Mouse (Mus musculus): Measurements from ENCODE around the gene Rps6kb2. TPM values are rescaled to one million over a fixed set of nuclear protein-coding genes. Genes with fewer than 3 reads are reported as not detected.

Gene Rps6kb2
- polyA plus RNA-seq, 1 experiment, result 11.1 TPM

GRCm38 (mm10) chr19:4149283-4149682, 13.9 kb downstream of the Rps6kb2 start:
- peaks cover 17% of the 10 kb centered on the region for H3K4me1 ChIP-seq (ENCODE audit: control insufficient read depth, insufficient read depth, low read length)
- no peak overlapping the region for H3K27ac ChIP-seq (ENCODE audit: control insufficient read depth, insufficient read depth, low read depth, low read length)
- no peak for TF ChIP-seq POLR2A (IDR thresholded peaks at IDR 0.05; ENCODE audit: control insufficient read depth, low read depth, low read length)
- TF ChIP-seq CTCF (IDR thresholded peaks at IDR 0.05; ENCODE audit: control insufficient read depth, insufficient read depth, insufficient replicate concordance, low read depth, low read length), result no peak
- peak overlapping the region; percentile 85; the same call in 1 of the 2 replicates for H3K4me3 ChIP-seq (ENCODE audit: control insufficient read depth, low read depth, low read length)
- H3K27me3 ChIP-seq (ENCODE audit: control insufficient read depth, insufficient read depth, low read length), result no peaks in the 10 kb centered on the region
- H3K36me3 ChIP-seq (ENCODE audit: control insufficient read depth, insufficient read depth, low read length), result no peaks in the 10 kb centered on the region

GRCm38 (mm10) chr19:4148819-4149218, 14.3 kb downstream of the Rps6kb2 start:
- Histone ChIP-seq H3K27ac (ENCODE audit: control insufficient read depth, insufficient read depth, low read depth, low read length) (no peak overlapping the region), H3K4me3 (ENCODE audit: control insufficient read depth, low read depth, low read length) (peak overlapping the region; percentile 85), H3K4me1 (ENCODE audit: control insufficient read depth, insufficient read depth, low read length) (peaks cover 17% of the 10 kb centered on the region), H3K36me3 (ENCODE audit: control insufficient read depth, insufficient read depth, low read length) (no peaks in the 10 kb centered on the region), H3K27me3 (ENCODE audit: control insufficient read depth, insufficient read depth, low read length) (no peaks in the 10 kb centered on the region)
- TF ChIP-seq CTCF (IDR thresholded peaks at IDR 0.05; ENCODE audit: control insufficient read depth, insufficient read depth, insufficient replicate concordance, low read depth, low read length), result no peak
- TF ChIP-seq POLR2A (IDR thresholded peaks at IDR 0.05; ENCODE audit: control insufficient read depth, low read depth, low read length), result no peak

- Histone ChIP-seq H3K27ac (ENCODE audit: control insufficient read depth, insufficient read depth, low read depth, low read length) (0 out of 2 replicates have a peak within 1 kb of the TSS, but pooled peaks have one; percentile 9), H3K36me3 (ENCODE audit: control insufficient read depth, insufficient read depth, low read length) (no peaks in the 10 kb centered on the region), H3K27me3 (ENCODE audit: control insufficient read depth, insufficient read depth, low read length) (no peaks in the 10 kb centered on the region), H3K4me3 (ENCODE audit: control insufficient read depth, low read depth, low read length) (peak within 1 kb of the TSS; percentile 85), H3K4me1 (ENCODE audit: control insufficient read depth, insufficient read depth, low read length) (peaks cover 17% of the 10 kb centered on the region)
- no peak for TF ChIP-seq CTCF (IDR thresholded peaks at IDR 0.05; ENCODE audit: control insufficient read depth, insufficient read depth, insufficient replicate concordance, low read depth, low read length)
- peak; percentile 68 for TF ChIP-seq POLR2A (IDR thresholded peaks at IDR 0.05; ENCODE audit: control insufficient read depth, low read depth, low read length)
Observed at GRCm38 (mm10) chr19:4148491-4148806, 14.7 kb downstream of the Rps6kb2 start, which contains the start of gene Coro1b. Gene Coro1b (plus strand): TSS chr19:4148619.

GRCm38 (mm10) chr19:4147782-4148490, 15.2 kb downstream of the Rps6kb2 start:
- peak overlapping the region; percentile 85 for H3K4me3 ChIP-seq (ENCODE audit: control insufficient read depth, low read depth, low read length)
- H3K36me3 ChIP-seq (ENCODE audit: control insufficient read depth, insufficient read depth, low read length), result no peaks in the 10 kb centered on the region
- TF ChIP-seq POLR2A (IDR thresholded peaks at IDR 0.05; ENCODE audit: control insufficient read depth, low read depth, low read length), result no peak
- no peak for TF ChIP-seq CTCF (IDR thresholded peaks at IDR 0.05; ENCODE audit: control insufficient read depth, insufficient read depth, insufficient replicate concordance, low read depth, low read length)
- H3K27ac ChIP-seq (ENCODE audit: control insufficient read depth, insufficient read depth, low read depth, low read length), result 0 out of 2 replicates have a peak overlapping the region, but pooled peaks have one; percentile 9
- H3K4me1 ChIP-seq (ENCODE audit: control insufficient read depth, insufficient read depth, low read length), result peaks cover 17% of the 10 kb centered on the region
- H3K27me3 ChIP-seq (ENCODE audit: control insufficient read depth, insufficient read depth, low read length), result no peaks in the 10 kb centered on the region

- Histone ChIP-seq H3K4me1 (ENCODE audit: control insufficient read depth, insufficient read depth, low read length) (peaks cover 17% of the 10 kb centered on the region), H3K36me3 (ENCODE audit: control insufficient read depth, insufficient read depth, low read length) (no peaks in the 10 kb centered on the region), H3K27ac (ENCODE audit: control insufficient read depth, insufficient read depth, low read depth, low read length) (no peak overlapping the region), H3K27me3 (ENCODE audit: control insufficient read depth, insufficient read depth, low read length) (no peaks in the 10 kb centered on the region), H3K4me3 (ENCODE audit: control insufficient read depth, low read depth, low read length) (no peak overlapping the region)
- no peak for TF ChIP-seq CTCF (IDR thresholded peaks at IDR 0.05; ENCODE audit: control insufficient read depth, insufficient read depth, insufficient replicate concordance, low read depth, low read length)
- TF ChIP-seq POLR2A (IDR thresholded peaks at IDR 0.05; ENCODE audit: control insufficient read depth, low read depth, low read length), result no peak
Observed at GRCm38 (mm10) chr19:4147022-4147405, 16.1 kb downstream of the Rps6kb2 start.

GRCm38 (mm10) chr19:4146366-4147021, 16.7 kb downstream of the Rps6kb2 start:
- TF ChIP-seq CTCF (IDR thresholded peaks at IDR 0.05; ENCODE audit: control insufficient read depth, insufficient read depth, insufficient replicate concordance, low read depth, low read length), result no peak
- H3K27ac ChIP-seq (ENCODE audit: control insufficient read depth, insufficient read depth, low read depth, low read length), result no peak overlapping the region
- H3K4me3 ChIP-seq (ENCODE audit: control insufficient read depth, low read depth, low read length), result no peak overlapping the region
- peaks cover 17% of the 10 kb centered on the region for H3K4me1 ChIP-seq (ENCODE audit: control insufficient read depth, insufficient read depth, low read length)
- no peaks in the 10 kb centered on the region for H3K27me3 ChIP-seq (ENCODE audit: control insufficient read depth, insufficient read depth, low read length)
- H3K36me3 ChIP-seq (ENCODE audit: control insufficient read depth, insufficient read depth, low read length), result no peaks in the 10 kb centered on the region

- H3K4me1 ChIP-seq (ENCODE audit: control insufficient read depth, insufficient read depth, low read length), result peaks cover 17% of the 10 kb centered on the region
- no peaks in the 10 kb centered on the region for H3K27me3 ChIP-seq (ENCODE audit: control insufficient read depth, insufficient read depth, low read length)
- H3K4me3 ChIP-seq (ENCODE audit: control insufficient read depth, low read depth, low read length), result no peak overlapping the region
- TF ChIP-seq POLR2A (IDR thresholded peaks at IDR 0.05; ENCODE audit: control insufficient read depth, low read depth, low read length) (no peak), CTCF (IDR thresholded peaks at IDR 0.05; ENCODE audit: control insufficient read depth, insufficient read depth, insufficient replicate concordance, low read depth, low read length) (no peak)
- no peaks in the 10 kb centered on the region for H3K36me3 ChIP-seq (ENCODE audit: control insufficient read depth, insufficient read depth, low read length)
- H3K27ac ChIP-seq (ENCODE audit: control insufficient read depth, insufficient read depth, low read depth, low read length), result no peak overlapping the region
Observed at GRCm38 (mm10) chr19:4145936-4146335, 17.2 kb downstream of the Rps6kb2 start.
